Mouse (Mus musculus) midbrain, embryonic 16.5 days (tissue): ENCODE measurements at regions not wholly inside any gene's neighbourhood (a gene's known extent, or its start where the extent isn't known, plus 50 kb on each side); places are given as distances from the start of the nearest gene placed in this dataset.

Experiments
- ATAC-seq: fragments of 200-750 bp; cut with Nextera tagmentation; 2 replicates; pipeline ENCODE4 v1.8.0; 2017; ENCODE audit warnings: moderate TSS enrichment
- H3K27ac ChIP-seq: fragments of 300-500 bp; sonication (generic); 2 replicates; pipeline ENCODE4 v1.5.1; 2014; ENCODE audit warnings: mild to moderate bottlenecking, low read length, mixed read lengths
- H3K27me3 ChIP-seq: fragments of 300-500 bp; sonication (generic); 2 replicates; pipeline ENCODE4 v1.6.1; 2014; ENCODE audit warnings: low read depth, low read length, mixed read lengths; ENCODE audit not compliant: control insufficient read depth, insufficient read depth
- H3K36me3 ChIP-seq: fragments of 300-500 bp; sonication (generic); 2 replicates; pipeline ENCODE4 v1.6.1; 2014; ENCODE audit warnings: mild to moderate bottlenecking, low read length, moderate library complexity, mixed read lengths; ENCODE audit not compliant: control insufficient read depth, insufficient read depth
- H3K4me1 ChIP-seq: fragments of 300-500 bp; sonication (generic); 2 replicates; pipeline ENCODE4 v1.6.1; 2014; ENCODE audit warnings: mild to moderate bottlenecking, low read length, mixed read lengths; ENCODE audit not compliant: control insufficient read depth, insufficient read depth
- H3K4me2 ChIP-seq: fragments of 300-500 bp; sonication (generic); 2 replicates; pipeline ENCODE4 v1.6.1; 2014; ENCODE audit warnings: mild to moderate bottlenecking, low read length, mixed read lengths
- H3K4me3 ChIP-seq: fragments of 300-500 bp; sonication (generic); 2 replicates; pipeline ENCODE4 v1.5.1; 2014; ENCODE audit warnings: low read depth, mild to moderate bottlenecking, low read length, moderate library complexity, mixed read lengths
- H3K9ac ChIP-seq: fragments of 300-500 bp; sonication (generic); 2 replicates; pipeline ENCODE4 v1.6.1; 2014; ENCODE audit warnings: low read depth, low read length, mixed read lengths
- H3K9me3 ChIP-seq: fragments of 300-500 bp; sonication (generic); replicated peaks from 2 replicates; pipeline ENCODE4 v1.6.1; 2014; ENCODE audit warnings: mild to moderate bottlenecking, low read length, mixed read lengths; ENCODE audit not compliant: control insufficient read depth, poor library complexity, severe bottlenecking
- WGBS: fragments of 180-500 bp; shearing (Covaris S2); extraction: QIAGEN DNeasy Blood & Tissue Kit; methylation state at CpG from one replicate; pipeline ENCODE4 v1.1.7; 2014; 5-methylcytosine and 5-hydroxymethylcytosine counted together

DNA sequence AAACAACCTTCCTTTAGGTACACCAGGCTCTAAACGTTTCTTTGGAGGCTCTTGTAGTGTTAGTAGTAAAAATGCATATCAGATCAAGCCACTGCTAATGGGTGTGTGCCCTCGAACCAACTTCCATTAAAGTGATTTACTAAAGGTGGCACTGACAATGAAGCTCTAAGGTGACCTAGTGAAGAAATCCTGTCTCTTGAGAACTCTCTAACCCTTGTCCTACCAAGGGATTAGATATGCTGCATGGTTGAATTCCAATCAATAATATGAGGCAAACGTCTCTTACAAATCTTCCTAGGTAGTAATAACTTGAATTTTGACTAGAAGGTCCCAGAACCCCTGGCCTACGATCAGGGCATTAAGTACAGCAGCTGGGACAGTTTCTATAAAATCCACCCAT is 640.7 kb downstream of the Pard3 start:
- Histone ChIP-seq H3K4me3 (no peak overlapping the region), H3K27ac (no peak overlapping the region), H3K27me3 (no peaks in the 10 kb centered on the region), H3K4me2 (no peak overlapping the region), H3K4me1 (no peaks in the 10 kb centered on the region), H3K36me3 (no peaks in the 10 kb centered on the region), H3K9ac (no peak overlapping the region), H3K9me3 (no peaks in the 10 kb centered on the region)
- 80% methylated on average over 4 of the region's 4 CpGs for WGBS
- no peak for ATAC-seq

- no peak overlapping the region for H3K4me2 ChIP-seq
- WGBS: 49% methylated on average over 16 of the region's 16 CpGs
- H3K27ac ChIP-seq: no peak overlapping the region
- no peak overlapping the region for H3K9ac ChIP-seq
- no peak overlapping the region for H3K4me3 ChIP-seq
- no peaks in the 10 kb centered on the region for H3K36me3 ChIP-seq
- ATAC-seq: peak; percentile 77; the same call in 1 of the 2 replicates
- H3K27me3 ChIP-seq: no peaks in the 10 kb centered on the region
- no peaks in the 10 kb centered on the region for H3K4me1 ChIP-seq
- no peaks in the 10 kb centered on the region for H3K9me3 ChIP-seq
Observed at GRCm38 (mm10) chr8:127706051-127706835, 642.5 kb downstream of the Pard3 start.

DNA sequence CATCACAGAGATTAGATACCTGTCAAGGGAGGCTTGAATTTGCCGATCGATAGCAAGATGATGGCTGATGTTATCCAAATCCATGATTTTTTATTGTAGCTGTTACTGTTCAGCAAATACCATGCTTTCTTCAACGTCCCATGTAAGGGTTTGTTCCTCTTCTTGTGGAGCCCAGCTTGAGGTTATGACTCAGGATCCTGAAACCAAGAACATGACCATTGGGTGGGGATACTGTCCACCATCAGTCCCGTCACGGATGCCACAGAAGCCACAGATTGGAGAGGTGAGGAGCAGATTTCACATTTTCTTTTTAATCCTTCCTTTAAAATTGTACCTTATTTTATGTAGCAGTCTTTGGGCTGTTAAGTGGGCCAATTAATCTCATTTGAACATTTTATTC is 645.7 kb downstream of the Pard3 start:
- H3K9me3 ChIP-seq: no peaks in the 10 kb centered on the region
- H3K36me3 ChIP-seq: no peaks in the 10 kb centered on the region
- H3K27ac ChIP-seq: no peak overlapping the region
- no peak for ATAC-seq
- no peak overlapping the region for H3K4me3 ChIP-seq
- H3K27me3 ChIP-seq: no peaks in the 10 kb centered on the region
- H3K9ac ChIP-seq: no peak overlapping the region
- H3K4me2 ChIP-seq: no peak overlapping the region
- WGBS: 96% methylated on average over 5 of the region's 5 CpGs
- H3K4me1 ChIP-seq: no peaks in the 10 kb centered on the region

DNA sequence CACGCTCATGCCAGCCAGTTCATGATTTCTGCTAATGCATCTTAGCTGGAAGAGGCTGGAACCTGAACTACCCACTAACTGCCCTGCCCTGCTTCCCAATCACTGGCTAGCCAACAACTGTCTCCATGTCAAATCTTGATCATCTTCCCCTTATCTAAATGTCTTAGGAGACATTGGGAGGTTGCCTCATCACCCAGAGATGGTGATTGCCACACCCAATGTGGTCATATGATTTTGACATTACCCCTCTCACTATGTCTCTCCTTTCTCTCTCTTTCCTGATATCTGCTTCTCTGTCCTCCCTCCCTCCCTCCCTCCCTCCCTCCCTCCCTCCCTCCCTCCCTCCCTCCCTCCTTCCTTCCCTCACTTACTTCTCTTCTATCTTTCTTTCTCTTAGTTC is 643.3 kb upstream of the Nrp1 start:
- no peaks in the 10 kb centered on the region for H3K36me3 ChIP-seq
- H3K4me3 ChIP-seq: no peak overlapping the region
- H3K9ac ChIP-seq: no peak overlapping the region
- H3K27me3 ChIP-seq: no peaks in the 10 kb centered on the region
- H3K27ac ChIP-seq: no peak overlapping the region
- ATAC-seq: no peak
- no peak overlapping the region for H3K4me2 ChIP-seq
- H3K9me3 ChIP-seq: no peaks in the 10 kb centered on the region
- peaks cover 4% of the 10 kb centered on the region; the same call in 1 of the 2 replicates for H3K4me1 ChIP-seq
- WGBS: 91% methylated on average over 1 of the region's 1 CpGs

GRCm38 (mm10) chr8:127717969-127718368 is 640.4 kb upstream of the Nrp1 start:
- no peak overlapping the region for H3K4me2 ChIP-seq
- no peak overlapping the region for H3K9ac ChIP-seq
- ATAC-seq: no peak

GRCm38 (mm10) chr8:127719881-127720280 is 638.5 kb upstream of the Nrp1 start:
- Histone ChIP-seq H3K27ac (no peak overlapping the region), H3K4me2 (no peak overlapping the region), H3K9ac (no peak overlapping the region)

More at GRCm38 (mm10) chr8:127717969-127718368, 640.4 kb upstream of the Nrp1 start:
- Histone ChIP-seq H3K36me3 (no peaks in the 10 kb centered on the region), H3K27me3 (no peaks in the 10 kb centered on the region), H3K9me3 (no peaks in the 10 kb centered on the region), H3K27ac (no peak overlapping the region), H3K4me1 (peaks cover 13% of the 10 kb centered on the region; the same call in 1 of the 2 replicates), H3K4me3 (no peak overlapping the region)

GRCm38 (mm10) chr8:127720593-127721290 is 637.7 kb upstream of the Nrp1 start:
- no peak overlapping the region for H3K27ac ChIP-seq
- H3K4me3 ChIP-seq: no peak overlapping the region
- no peak overlapping the region for H3K4me2 ChIP-seq
- H3K36me3 ChIP-seq: no peaks in the 10 kb centered on the region
- 19% methylated on average over 6 of the region's 6 CpGs for WGBS
- ATAC-seq: peak; percentile 56; the same call in 1 of the 2 replicates
- H3K9me3 ChIP-seq: no peaks in the 10 kb centered on the region
- H3K27me3 ChIP-seq: no peaks in the 10 kb centered on the region
- H3K9ac ChIP-seq: no peak overlapping the region
- peaks cover 13% of the 10 kb centered on the region; the same call in 1 of the 2 replicates for H3K4me1 ChIP-seq

More at GRCm38 (mm10) chr8:127719881-127720280, 638.5 kb upstream of the Nrp1 start:
- no peaks in the 10 kb centered on the region for H3K9me3 ChIP-seq
- H3K27me3 ChIP-seq: no peaks in the 10 kb centered on the region
- no peaks in the 10 kb centered on the region for H3K36me3 ChIP-seq
- H3K4me3 ChIP-seq: no peak overlapping the region
- 34% methylated on average over 6 of the region's 6 CpGs for WGBS
- peaks cover 13% of the 10 kb centered on the region; the same call in 1 of the 2 replicates for H3K4me1 ChIP-seq
- ATAC-seq: no peak

GRCm38 (mm10) chr8:127721624-127722023 is 636.8 kb upstream of the Nrp1 start:
- no peak overlapping the region for H3K27ac ChIP-seq
- H3K4me2 ChIP-seq: no peak overlapping the region
- no peak for ATAC-seq
- H3K27me3 ChIP-seq: no peaks in the 10 kb centered on the region
- H3K4me3 ChIP-seq: no peak overlapping the region
- no peaks in the 10 kb centered on the region for H3K36me3 ChIP-seq
- H3K4me1 ChIP-seq: peaks cover 13% of the 10 kb centered on the region; the same call in 1 of the 2 replicates
- H3K9ac ChIP-seq: no peak overlapping the region
- no peaks in the 10 kb centered on the region for H3K9me3 ChIP-seq
- 17% methylated on average over 1 of the region's 1 CpGs for WGBS

DNA sequence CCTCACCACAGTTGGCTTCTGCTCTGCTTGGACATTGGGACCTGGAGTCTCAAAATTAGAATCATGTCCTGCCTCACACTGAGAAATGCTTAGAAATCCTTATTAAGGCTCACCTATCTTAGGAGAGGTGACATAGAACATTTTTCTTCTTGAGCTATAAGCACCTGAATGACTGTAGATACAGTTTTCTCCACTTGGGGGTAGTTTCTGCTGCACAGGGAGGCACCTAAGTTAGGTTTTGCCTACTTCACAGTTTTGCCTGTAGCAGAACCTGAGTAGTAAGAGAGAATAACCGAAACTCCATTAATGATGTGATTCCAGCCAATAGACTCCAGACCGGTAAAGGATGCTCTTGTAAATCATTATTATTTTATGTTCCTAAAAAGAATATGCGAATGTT is 624.3 kb upstream of the Nrp1 start:
- Histone ChIP-seq H3K9ac (no peak overlapping the region), H3K4me3 (no peak overlapping the region), H3K36me3 (no peaks in the 10 kb centered on the region), H3K27ac (no peak overlapping the region), H3K9me3 (no peaks in the 10 kb centered on the region), H3K27me3 (no peaks in the 10 kb centered on the region), H3K4me2 (no peak overlapping the region), H3K4me1 (no peaks in the 10 kb centered on the region)
- ATAC-seq: no peak
- 91% methylated on average over 3 of the region's 3 CpGs for WGBS
